Mouse (Mus musculus) kidney, adult 2 months (tissue): ENCODE results near the gene Cpn1.

ENCODE experiments used
- CTCF ChIP-seq: fragments of 200-500 bp; conservative IDR thresholded peaks from 2 replicates; pipeline ENCODE4 v1.5.1; 2011; ENCODE audit warnings: low read depth, mild to moderate bottlenecking, control low read depth, low read length, moderate library complexity, mixed read lengths; ENCODE audit not compliant: insufficient read depth, insufficient read length
- POLR2A ChIP-seq: fragments of 200-500 bp; IDR thresholded peaks from one replicate; pipeline ENCODE4 v1.6.1; 2011; ENCODE audit warnings: low read depth, low read length, control low read depth

DNA sequence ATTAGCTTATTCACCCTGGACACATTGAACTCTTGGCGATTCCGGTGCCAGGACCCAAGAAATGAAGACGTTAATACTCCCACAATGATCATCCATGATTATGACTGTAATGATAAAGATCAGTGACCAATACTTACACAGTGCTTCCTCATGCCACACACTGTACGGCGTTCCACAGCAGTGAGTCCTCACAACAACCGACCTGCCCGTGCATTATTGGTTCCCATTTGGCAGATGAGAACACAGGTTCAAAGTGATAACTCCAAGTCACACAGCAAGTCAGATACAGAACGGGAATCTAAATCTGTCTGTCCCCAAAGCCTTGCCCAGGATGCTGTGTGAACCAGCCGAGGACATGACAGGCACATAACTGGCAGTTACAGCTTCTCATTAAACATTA lies 71.4 kb downstream of the Cpn1 start:
- TF ChIP-seq CTCF (no peak), POLR2A (no peak)
